Mouse (Mus musculus): ENCODE data around the gene Lgals1. TPM values are rescaled to one million over a fixed set of nuclear protein-coding genes. Genes with fewer than 3 reads are reported as not detected.

The Lgals1 gene
- total RNA-seq, 2 experiments from 2014 or later: 236 to 276 TPM

Small RNAs within 50 kb of the gene (microRNA-seq; reads per million reads assigned to microRNA genes)
- gene Mir6955: 0.85 to 2.2 reads per million in 2 experiments

Other genes with a start within 250 kb of the Lgals1 start
- gene Elfn2, start 208.0 kb upstream of the Lgals1 start, total RNA-seq (2021): 1 to 10 TPM; 3.5 to 4.2 TPM
- 10 to 100 TPM; 14.0 to 14.6 TPM for gene Mfng, start 153.2 kb upstream of the Lgals1 start, total RNA-seq (2021)
- 10 to 100 TPM; 20.3 to 20.6 TPM for gene Card10, start 123.7 kb upstream of the Lgals1 start, total RNA-seq (2021)
- gene Cdc42ep1, start 84.1 kb upstream of the Lgals1 start, total RNA-seq (2021): 10 to 100 TPM; 47.5 to 50.8 TPM
- gene Lgals2, start 71.2 kb upstream of the Lgals1 start, total RNA-seq (2021): under 1 TPM in 1 of 2 experiments, not detected in 1; 0.53 TPM
- 10 to 100 TPM; 38.4 to 39.7 TPM for gene Gga1, start 49.5 kb upstream of the Lgals1 start, total RNA-seq (2021)
- not detected for gene Gm49510, start 27.1 kb upstream of the Lgals1 start, total RNA-seq (2021)
- gene Sh3bp1, start 27.0 kb upstream of the Lgals1 start, total RNA-seq (2021): 1 to 10 TPM; 4.6 to 6.3 TPM
- 1 to 10 TPM; 1.6 to 1.9 TPM for gene Pdxp, start 12.8 kb upstream of the Lgals1 start, total RNA-seq (2021)
- 10 to 100 TPM; 13.6 to 14.3 TPM for gene Nol12, start 8.2 kb downstream of the Lgals1 start, total RNA-seq (2021)
- gene Triobp, start 21.0 kb downstream of the Lgals1 start, total RNA-seq (2021): 10 to 100 TPM; 44.6 to 49.6 TPM
- gene H1f0, start 101.7 kb downstream of the Lgals1 start, total RNA-seq (2021): 100 to 1,000 TPM; 104 to 128 TPM
- not detected for gene Galr3, start 115.2 kb downstream of the Lgals1 start, total RNA-seq (2021)
- 1 to 10 TPM; 8.7 to 9.4 TPM for gene Ankrd54, start 136.2 kb downstream of the Lgals1 start, total RNA-seq (2021)
- 10 to 100 TPM; 73.8 to 81.1 TPM for gene Eif3l, start 148.5 kb downstream of the Lgals1 start, total RNA-seq (2021)
- gene Micall1, start 182.2 kb downstream of the Lgals1 start, total RNA-seq (2021): 10 to 100 TPM; 61.2 to 64.9 TPM
- gene Polr2f, start 214.3 kb downstream of the Lgals1 start, total RNA-seq (2021): 100 to 1,000 TPM; 111 to 116 TPM
- gene 1700088E04Rik, start 214.5 kb downstream of the Lgals1 start, total RNA-seq (2021): 1 to 10 TPM; 1.3 to 2.7 TPM
- gene Sox10, start 238.5 kb downstream of the Lgals1 start, total RNA-seq (2021): 1 to 10 TPM; 1.6 to 1.8 TPM